Mouse (Mus musculus): ENCODE results near the gene Cnot10.

The Cnot10 gene

GRCm38 (mm10) chr9:114568682-114569474 is 71.1 kb downstream of the Cnot10 start:
- no peak for DNase-seq

GRCm38 (mm10) chr9:114564667-114565066 is 75.3 kb downstream of the Cnot10 start:
- no peak for DNase-seq

- DNase-seq = peak; percentile 50
Observed at GRCm38 (mm10) chr9:114563761-114564606, 76.0 kb downstream of the Cnot10 start, which contains the start of gene Trim71. Gene Trim71, minus strand, starts transcription at chr9:114564369.

GRCm38 (mm10) chr9:114562919-114563751 is 76.8 kb downstream of the Cnot10 start:
- peak; percentile 27 for DNase-seq

- DNase-seq = no peak
Observed at GRCm38 (mm10) chr9:114562031-114562918, 77.7 kb downstream of the Cnot10 start.

GRCm38 (mm10) chr9:114561671-114561971 is 78.4 kb downstream of the Cnot10 start:
- no peak for DNase-seq

GRCm38 (mm10) chr9:114560771-114561670 is 79.0 kb downstream of the Cnot10 start:
- no peak for DNase-seq

- DNase-seq = no peak
Observed at GRCm38 (mm10) chr9:114560141-114560540, 79.8 kb downstream of the Cnot10 start.

- DNase-seq = no peak
Observed at GRCm38 (mm10) chr9:114557086-114557485, 82.9 kb downstream of the Cnot10 start.

GRCm38 (mm10) chr9:114556276-114556855 is 83.6 kb downstream of the Cnot10 start:
- no peak for DNase-seq

GRCm38 (mm10) chr9:114554355-114554979 is 85.5 kb downstream of the Cnot10 start:
- DNase-seq = no peak

- no peak for DNase-seq
Observed at GRCm38 (mm10) chr9:114553828-114554227, 86.2 kb downstream of the Cnot10 start.

GRCm38 (mm10) chr9:114550033-114550432 is 90.0 kb downstream of the Cnot10 start:
- DNase-seq = no peak

GRCm38 (mm10) chr9:114549117-114549516 is 90.9 kb downstream of the Cnot10 start:
- DNase-seq = no peak

GRCm38 (mm10) chr9:114548496-114548895 is 91.5 kb downstream of the Cnot10 start:
- no peak for DNase-seq

- no peak for DNase-seq
Observed at GRCm38 (mm10) chr9:114547643-114548077, 92.3 kb downstream of the Cnot10 start.

GRCm38 (mm10) chr9:114546765-114547164 is 93.2 kb downstream of the Cnot10 start:
- no peak for DNase-seq

- DNase-seq = no peak
Observed at GRCm38 (mm10) chr9:114544754-114545393, 95.1 kb downstream of the Cnot10 start.

Data from right cerebral cortex, postnatal 4 days (tissue).